Mouse (Mus musculus): ENCODE measurements around the gene Herpud2. TPM values are rescaled to one million over a fixed set of nuclear protein-coding genes. Genes with fewer than 3 reads are reported as not detected.

Gene Herpud2
- polyA plus RNA-seq (2017; shearing (Covaris generic)): 127 TPM

DNA sequence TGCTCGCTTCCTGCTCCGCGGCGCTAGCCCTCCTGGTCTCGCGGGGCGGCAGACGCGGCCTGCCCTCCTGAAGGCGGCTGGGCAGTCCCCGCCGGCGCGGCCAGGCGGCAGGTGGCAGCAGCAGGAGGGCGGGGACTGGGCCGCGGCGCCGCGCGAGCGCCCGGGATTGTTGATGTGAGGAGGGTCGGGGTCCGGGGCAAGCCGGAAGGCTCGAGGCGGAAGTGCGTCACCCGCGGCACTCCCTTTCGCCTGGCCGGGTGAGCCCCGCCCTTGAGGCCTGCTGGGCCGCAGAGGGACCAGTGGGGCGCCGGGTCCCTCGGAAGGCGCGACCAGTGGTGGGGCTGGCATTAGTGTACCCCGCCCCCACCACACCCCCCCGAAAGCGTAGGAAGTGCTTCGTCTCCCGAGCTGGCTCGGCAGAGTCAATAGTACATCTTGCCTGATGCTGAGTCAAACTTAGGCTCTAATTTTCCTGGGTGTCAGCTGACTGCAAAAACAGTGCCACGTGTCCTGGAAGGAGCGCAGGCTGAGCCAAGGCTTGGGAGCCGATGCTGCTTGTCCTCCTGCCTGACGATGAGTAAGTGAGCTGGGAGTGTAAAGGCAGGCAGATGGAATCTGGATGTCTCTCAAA lies at the start of gene Herpud2:
TSS of gene Herpud2 (minus strand) at position 210 of the 631 bp plus-strand sequence.

GRCm38 (mm10) chr9:25089122-25089521 lies 62.5 kb downstream of the Herpud2 start, which contains the start of gene Gm10181:
Gene Gm10181 (plus strand): TSS chr9:25089422.

Other genes with a start within 250 kb of the Herpud2 start
- gene Gm10181, start 62.4 kb downstream of the Herpud2 start, polyA plus RNA-seq (2017; shearing (Covaris generic)): not detected
- 229 TPM for gene Sept7, start 100.6 kb upstream of the Herpud2 start, polyA plus RNA-seq (2017; shearing (Covaris generic))